Mouse (Mus musculus) heart, postnatal 0 days (tissue): ENCODE data around the gene 1700034J05Rik.

Experiments
- CTCF ChIP-seq: IDR thresholded peaks from 2 replicates; pipeline ENCODE4 v1.5.1; 2016; ENCODE audit warnings: antibody characterized with exemption, control low read depth, low read depth
- EP300 ChIP-seq: IDR thresholded peaks from 2 replicates; pipeline ENCODE4 v1.6.1; 2016; ENCODE audit warnings: antibody characterized with exemption, low read depth

DNA sequence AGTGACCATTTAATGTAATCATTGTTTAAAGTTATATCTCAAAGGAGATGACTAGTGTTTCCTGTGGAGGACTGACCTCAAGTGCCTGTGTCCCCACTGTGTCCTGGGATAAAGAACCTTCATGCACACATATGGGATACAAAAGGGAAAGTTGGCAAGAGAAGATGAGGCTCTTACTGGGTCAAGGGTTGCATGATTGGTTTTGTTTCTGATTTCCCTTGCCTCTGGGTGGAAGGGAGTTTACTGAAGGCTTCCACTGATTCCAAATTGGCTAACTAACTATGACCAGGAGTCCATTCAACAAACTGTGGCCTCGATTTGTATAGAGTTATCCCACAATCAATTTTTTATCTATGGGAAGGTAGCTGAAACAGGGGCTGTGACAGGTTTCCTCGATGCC is 50.6 kb downstream of the 1700034J05Rik start:
- no peak for TF ChIP-seq CTCF
- no peak for TF ChIP-seq EP300
